Mouse (Mus musculus): ENCODE results near the gene Rnase12.

DNA sequence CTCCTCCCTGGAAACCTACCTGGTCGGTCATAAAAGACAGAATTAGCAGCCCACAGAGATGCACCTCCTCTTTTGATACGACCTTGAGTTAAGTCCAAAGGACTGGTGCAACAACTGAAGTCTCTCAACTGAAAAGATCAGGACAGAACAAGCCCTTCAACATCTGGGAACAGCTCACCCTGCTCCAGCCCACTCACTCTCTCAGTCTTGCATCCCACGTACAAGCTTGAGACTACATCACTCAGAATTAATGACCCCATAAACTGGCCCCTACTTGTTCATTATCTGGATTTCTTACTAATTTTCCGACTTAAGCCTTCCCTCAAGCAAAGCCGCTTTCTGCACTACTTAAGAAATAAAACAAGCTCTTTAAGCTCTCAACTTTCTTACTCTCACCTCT is 4.3 kb downstream of the Rnase12 start:
- no peak for TF ChIP-seq CTCF (IDR thresholded peaks at IDR 0.05)
- TF ChIP-seq EP300 (IDR thresholded peaks at IDR 0.05; ENCODE audit: insufficient read depth, low read depth, low read length) = no peak
- no peak for TF ChIP-seq POLR2A (IDR thresholded peaks at IDR 0.05; ENCODE audit: insufficient read depth, low read depth, low read length)
